Mouse (Mus musculus): Measurements from ENCODE around the gene Naa35. TPM values are rescaled to one million over a fixed set of nuclear protein-coding genes. Genes with fewer than 3 reads are reported as not detected.
"Not testable (repeated sequence)": the region's sequence is repeated elsewhere in the genome, so short reads cannot be mapped to it uniquely, and the experiment has no call there.

The Naa35 gene
- polyA plus RNA-seq, 1 experiment from 2014 or later, result 154 TPM

- no peak for ATAC-seq
- Histone ChIP-seq H3K9ac (replicated peaks) (peak overlapping the region; percentile 96), H3K4me1 (replicated peaks) (peaks cover 37% of the 10 kb centered on the region), H3K27ac (peak overlapping the region; percentile 85), H3K9me3 (no peaks in the 10 kb centered on the region), H3K27me3 (no peaks in the 10 kb centered on the region), H3K36me3 (peaks cover 21% of the 10 kb centered on the region), H3K4me2 (replicated peaks) (peak overlapping the region; percentile 91), H3K4me3 (replicated peaks) (peak overlapping the region; percentile 95)
- under 1% methylated on average over 28 of the region's 28 CpGs for WGBS
These were observed 568 bp downstream of the Naa35 start for GRCm38 (mm10) chr13:59585648-59586005.

GRCm38 (mm10) chr13:59587201-59587600 is 2.1 kb downstream of the Naa35 start:
- peaks cover 37% of the 10 kb centered on the region for H3K4me1 ChIP-seq (replicated peaks)
- peak overlapping the region; percentile 95; the same call in 1 of the 2 replicates for H3K4me3 ChIP-seq (replicated peaks)
- no peak for ATAC-seq
- H3K9me3 ChIP-seq, result no peaks in the 10 kb centered on the region
- H3K27ac ChIP-seq, result no peak overlapping the region
- H3K4me2 ChIP-seq (replicated peaks), result peak overlapping the region; percentile 91
- peaks cover 37% of the 10 kb centered on the region for H3K36me3 ChIP-seq
- no peaks in the 10 kb centered on the region for H3K27me3 ChIP-seq
- 96% methylated on average over 2 of the region's 2 CpGs for WGBS
- 0 out of 2 replicates have a peak overlapping the region, but pooled peaks have one; percentile 96 for H3K9ac ChIP-seq (replicated peaks)

GRCm38 (mm10) chr13:59589672-59590071 is 4.6 kb downstream of the Naa35 start:
- Histone ChIP-seq H3K9me3 (no peaks in the 10 kb centered on the region), H3K36me3 (peaks cover 61% of the 10 kb centered on the region), H3K27me3 (no peaks in the 10 kb centered on the region), H3K9ac (replicated peaks) (no peak overlapping the region), H3K4me3 (replicated peaks) (no peak overlapping the region), H3K27ac (no peak overlapping the region), H3K4me1 (replicated peaks) (peaks cover 32% of the 10 kb centered on the region), H3K4me2 (replicated peaks) (no peak overlapping the region)
- 86% methylated on average over 4 of the region's 4 CpGs for WGBS
- ATAC-seq, result no peak

GRCm38 (mm10) chr13:59590691-59591090 is 5.6 kb downstream of the Naa35 start:
- ATAC-seq, result no peak
- 93% methylated on average over 4 of the region's 4 CpGs for WGBS
- Histone ChIP-seq H3K27me3 (no peaks in the 10 kb centered on the region), H3K27ac (no peak overlapping the region), H3K4me1 (replicated peaks) (peaks cover 32% of the 10 kb centered on the region), H3K4me3 (replicated peaks) (no peak overlapping the region), H3K9me3 (no peaks in the 10 kb centered on the region), H3K36me3 (peaks cover 66% of the 10 kb centered on the region), H3K9ac (replicated peaks) (no peak overlapping the region), H3K4me2 (replicated peaks) (no peak overlapping the region)

- not testable (repeated sequence) for H3K4me3 ChIP-seq (replicated peaks); H3K27me3 ChIP-seq; H3K9ac ChIP-seq (replicated peaks); H3K4me2 ChIP-seq (replicated peaks); H3K9me3 ChIP-seq; H3K27ac ChIP-seq; ATAC-seq
- WGBS, result 98% methylated on average over 3 of the region's 3 CpGs
- Histone ChIP-seq H3K36me3 (peaks cover 80% of the 10 kb centered on the region), H3K4me1 (replicated peaks) (peaks cover 19% of the 10 kb centered on the region)
These were observed 7.0 kb downstream of the Naa35 start for GRCm38 (mm10) chr13:59592058-59592457.

- peaks cover 84% of the 10 kb centered on the region for H3K36me3 ChIP-seq
These were observed 7.6 kb downstream of the Naa35 start for GRCm38 (mm10) chr13:59592630-59593029.

GRCm38 (mm10) chr13:59603096-59603495 is 18.0 kb downstream of the Naa35 start:
- H3K27ac ChIP-seq, result no peak overlapping the region

More at GRCm38 (mm10) chr13:59592630-59593029, 7.6 kb downstream of the Naa35 start:
- no peaks in the 10 kb centered on the region for H3K9me3 ChIP-seq
- peaks cover 13% of the 10 kb centered on the region for H3K4me1 ChIP-seq (replicated peaks)
- no peak overlapping the region for H3K9ac ChIP-seq (replicated peaks)
- no peak overlapping the region for H3K27ac ChIP-seq
- H3K27me3 ChIP-seq, result no peaks in the 10 kb centered on the region
- 97% methylated on average over 1 of the region's 1 CpGs for whole genome bisulfite sequencing
- no peak overlapping the region for H3K4me3 ChIP-seq (replicated peaks)
- no peak for ATAC-seq
- H3K4me2 ChIP-seq (replicated peaks), result no peak overlapping the region

GRCm38 (mm10) chr13:59604511-59604910 is 19.5 kb downstream of the Naa35 start:
- Histone ChIP-seq H3K36me3 (peaks cover 88% of the 10 kb centered on the region), H3K9me3 (no peaks in the 10 kb centered on the region), H3K9ac (replicated peaks) (no peak overlapping the region), H3K4me2 (replicated peaks) (no peak overlapping the region), H3K4me3 (replicated peaks) (no peak overlapping the region), H3K27ac (no peak overlapping the region), H3K4me1 (replicated peaks) (no peaks in the 10 kb centered on the region), H3K27me3 (no peaks in the 10 kb centered on the region)
- ATAC-seq, result no peak
- WGBS, result 86% methylated on average over 1 of the region's 1 CpGs

More at GRCm38 (mm10) chr13:59603096-59603495, 18.0 kb downstream of the Naa35 start:
- no peak overlapping the region for H3K9ac ChIP-seq (replicated peaks)
- no peak overlapping the region for H3K4me2 ChIP-seq (replicated peaks)
- 94% methylated on average over 5 of the region's 5 CpGs for WGBS
- no peak for ATAC-seq
- no peak overlapping the region for H3K4me3 ChIP-seq (replicated peaks)
- no peaks in the 10 kb centered on the region for H3K9me3 ChIP-seq
- no peaks in the 10 kb centered on the region for H3K4me1 ChIP-seq (replicated peaks)
- H3K36me3 ChIP-seq, result peaks cover 86% of the 10 kb centered on the region
- no peaks in the 10 kb centered on the region for H3K27me3 ChIP-seq

GRCm38 (mm10) chr13:59605221-59605922 is 20.3 kb downstream of the Naa35 start:
- Histone ChIP-seq H3K9ac (replicated peaks) (no peak overlapping the region), H3K27ac (no peak overlapping the region), H3K9me3 (no peaks in the 10 kb centered on the region), H3K27me3 (no peaks in the 10 kb centered on the region), H3K4me3 (replicated peaks) (no peak overlapping the region), H3K36me3 (peaks cover 88% of the 10 kb centered on the region), H3K4me1 (replicated peaks) (no peaks in the 10 kb centered on the region), H3K4me2 (replicated peaks) (no peak overlapping the region)
- no peak for ATAC-seq
- 86% methylated on average over 10 of the region's 10 CpGs for WGBS

GRCm38 (mm10) chr13:59609885-59610284 is 24.8 kb downstream of the Naa35 start:
- ATAC-seq, result no peak
- 92% methylated on average over 4 of the region's 4 CpGs for WGBS
- H3K27ac ChIP-seq, result no peak overlapping the region
- H3K4me2 ChIP-seq (replicated peaks), result no peak overlapping the region
- no peak overlapping the region for H3K9ac ChIP-seq (replicated peaks)
- H3K4me1 ChIP-seq (replicated peaks), result no peaks in the 10 kb centered on the region
- no peaks in the 10 kb centered on the region for H3K27me3 ChIP-seq
- peaks cover 85% of the 10 kb centered on the region for H3K36me3 ChIP-seq
- H3K4me3 ChIP-seq (replicated peaks), result no peak overlapping the region
- H3K9me3 ChIP-seq, result no peaks in the 10 kb centered on the region

GRCm38 (mm10) chr13:59610437-59610836 is 25.4 kb downstream of the Naa35 start:
- H3K36me3 ChIP-seq, result peaks cover 85% of the 10 kb centered on the region

GRCm38 (mm10) chr13:59613868-59614267 is 28.8 kb downstream of the Naa35 start:
- Histone ChIP-seq H3K4me3 (replicated peaks) (no peak overlapping the region), H3K27ac (no peak overlapping the region), H3K4me2 (replicated peaks) (no peak overlapping the region), H3K4me1 (replicated peaks) (no peaks in the 10 kb centered on the region), H3K36me3 (peaks cover 81% of the 10 kb centered on the region), H3K27me3 (no peaks in the 10 kb centered on the region), H3K9ac (replicated peaks) (no peak overlapping the region), H3K9me3 (no peaks in the 10 kb centered on the region)
- 88% methylated on average over 4 of the region's 4 CpGs for WGBS
- ATAC-seq, result no peak

More at GRCm38 (mm10) chr13:59610437-59610836, 25.4 kb downstream of the Naa35 start:
- no peaks in the 10 kb centered on the region for H3K9me3 ChIP-seq
- no peak overlapping the region for H3K4me2 ChIP-seq (replicated peaks)
- no peak overlapping the region for H3K27ac ChIP-seq
- H3K4me3 ChIP-seq (replicated peaks), result no peak overlapping the region
- WGBS, result 97% methylated on average over 2 of the region's 2 CpGs
- ATAC-seq, result no peak
- no peaks in the 10 kb centered on the region for H3K27me3 ChIP-seq
- H3K9ac ChIP-seq (replicated peaks), result no peak overlapping the region
- H3K4me1 ChIP-seq (replicated peaks), result no peaks in the 10 kb centered on the region

GRCm38 (mm10) chr13:59615152-59615551 is 30.1 kb downstream of the Naa35 start:
- Histone ChIP-seq H3K4me2 (replicated peaks) (no peak overlapping the region), H3K36me3 (peaks cover 77% of the 10 kb centered on the region), H3K9me3 (no peaks in the 10 kb centered on the region), H3K27ac (no peak overlapping the region), H3K9ac (replicated peaks) (no peak overlapping the region), H3K4me3 (replicated peaks) (no peak overlapping the region), H3K27me3 (no peaks in the 10 kb centered on the region), H3K4me1 (replicated peaks) (no peaks in the 10 kb centered on the region)
- no peak for ATAC-seq
- 92% methylated on average over 4 of the region's 4 CpGs for WGBS
